Mouse (Mus musculus): ENCODE results near the gene Slc35g2. TPM values are rescaled to one million over a fixed set of nuclear protein-coding genes. Genes with fewer than 3 reads are reported as not detected.

Slc35g2 gene
- total RNA-seq, 1 experiment, result 2.1 TPM

DNA sequence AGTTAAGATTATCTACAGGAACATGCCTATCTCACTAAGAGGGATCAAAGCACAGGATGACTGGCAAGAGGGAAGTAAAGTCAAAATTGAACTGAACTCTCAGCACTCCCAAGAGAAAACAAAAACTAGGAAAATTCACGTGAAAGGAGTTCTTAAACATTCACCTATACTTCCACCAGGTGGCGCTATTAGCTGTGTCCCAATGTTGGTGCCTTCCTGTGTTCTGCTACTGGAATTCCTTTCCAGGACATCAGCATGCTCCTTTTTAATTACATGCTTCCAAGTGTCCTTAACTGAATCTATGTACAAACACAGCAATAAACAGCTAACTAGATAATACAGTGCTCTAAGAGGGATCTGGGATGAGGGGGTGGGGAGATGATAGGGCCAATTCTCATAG lies 50.3 kb downstream of the Slc35g2 start:
- Histone ChIP-seq H3K4me3 (ENCODE audit: insufficient read depth in 1 of 2, low read depth in 1 of 2, low read length in 2 of 2, poor library complexity in 1 of 2, severe bottlenecking in 1 of 2) (no peak overlapping the region), H3K9me3 (ENCODE audit: control insufficient read depth, insufficient read depth, low read depth, low read length) (0 out of 2 replicates have a peak, but pooled peaks cover 1% of the 10 kb centered on the region), H3K27ac (ENCODE audit: insufficient read depth, low read depth, low read length, poor library complexity, severe bottlenecking) (no peak overlapping the region), H3K36me3 (ENCODE audit: control insufficient read depth, insufficient read depth, low read length, poor library complexity, severe bottlenecking) (no peaks in the 10 kb centered on the region), H3K4me1 (ENCODE audit: control insufficient read depth in 2 of 2, insufficient read depth in 2 of 2, low read length in 2 of 2, poor library complexity in 1 of 2) (no peaks in the 10 kb centered on the region), H3K9ac (ENCODE audit: insufficient read depth, low read depth, low read length, poor library complexity, severe bottlenecking) (no peak overlapping the region; the same call in 1 of the 2 replicates)
- TF ChIP-seq ZNF384 (IDR thresholded peaks at IDR 0.05; ENCODE audit: low read depth, low read length), result no peak
- TF ChIP-seq ZC3H11A (IDR thresholded peaks at IDR 0.05; ENCODE audit: borderline replicate concordance, low read depth, low read length), result peak; percentile 53; the same call in 1 of the 2 replicates
- no peak for TF ChIP-seq HCFC1 (IDR thresholded peaks at IDR 0.05; ENCODE audit: borderline replicate concordance, insufficient read depth, low read length)
- TF ChIP-seq CHD2 (IDR thresholded peaks at IDR 0.05; ENCODE audit: low read depth, low read length), result no peak
- in situ Hi-C loops (cut with MboI; ENCODE audit: low sequenced_read_pairs in 2 of 2, unreplicated experiment in 2 of 2), result no loop called here
- peak; percentile 61 for DNase-seq (ENCODE audit: low read depth, low spot score)

DNA sequence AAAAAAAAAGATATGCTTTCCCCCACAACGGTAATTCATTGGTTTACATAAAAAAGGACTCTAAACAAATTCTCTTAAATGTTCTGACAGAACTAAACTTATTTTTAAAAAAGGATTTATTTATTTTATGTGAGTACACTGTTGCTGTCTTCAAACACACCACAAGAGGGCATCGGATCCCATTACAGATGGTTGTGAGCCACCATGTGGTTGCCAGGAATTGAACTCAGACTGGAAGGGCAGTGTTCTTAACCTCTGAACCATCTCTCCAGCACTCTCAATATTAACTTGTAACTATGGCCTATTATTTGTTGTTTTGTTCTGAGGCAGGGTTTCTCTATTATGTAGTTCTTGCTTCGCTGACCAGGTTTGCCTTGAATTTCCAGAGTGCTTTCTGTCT lies 50.9 kb downstream of the Slc35g2 start:
- Histone ChIP-seq H3K9me3 (ENCODE audit: control insufficient read depth, insufficient read depth, low read depth, low read length) (0 out of 2 replicates have a peak, but pooled peaks cover 1% of the 10 kb centered on the region), H3K36me3 (ENCODE audit: control insufficient read depth, insufficient read depth, low read length, poor library complexity, severe bottlenecking) (no peaks in the 10 kb centered on the region), H3K4me3 (ENCODE audit: insufficient read depth in 1 of 2, low read depth in 1 of 2, low read length in 2 of 2, poor library complexity in 1 of 2, severe bottlenecking in 1 of 2) (no peak overlapping the region), H3K27ac (ENCODE audit: insufficient read depth, low read depth, low read length, poor library complexity, severe bottlenecking) (no peak overlapping the region), H3K9ac (ENCODE audit: insufficient read depth, low read depth, low read length, poor library complexity, severe bottlenecking) (no peak overlapping the region), H3K4me1 (ENCODE audit: control insufficient read depth in 2 of 2, insufficient read depth in 2 of 2, low read length in 2 of 2, poor library complexity in 1 of 2) (no peaks in the 10 kb centered on the region)
- no peak for TF ChIP-seq ZNF384 (IDR thresholded peaks at IDR 0.05; ENCODE audit: low read depth, low read length)
- no peak for TF ChIP-seq CHD2 (IDR thresholded peaks at IDR 0.05; ENCODE audit: low read depth, low read length)
- no peak for TF ChIP-seq MAFK (IDR thresholded peaks at IDR 0.05; ENCODE audit: insufficient read depth, low read depth, low read length)
- TF ChIP-seq ZC3H11A (IDR thresholded peaks at IDR 0.05; ENCODE audit: borderline replicate concordance, low read depth, low read length), result no peak
- TF ChIP-seq HCFC1 (IDR thresholded peaks at IDR 0.05; ENCODE audit: borderline replicate concordance, insufficient read depth, low read length), result no peak
- DNase-seq (ENCODE audit: low read depth, low spot score), result no peak
- in situ Hi-C loops (cut with MboI; ENCODE audit: low sequenced_read_pairs in 2 of 2, unreplicated experiment in 2 of 2), result no loop called here

DNA sequence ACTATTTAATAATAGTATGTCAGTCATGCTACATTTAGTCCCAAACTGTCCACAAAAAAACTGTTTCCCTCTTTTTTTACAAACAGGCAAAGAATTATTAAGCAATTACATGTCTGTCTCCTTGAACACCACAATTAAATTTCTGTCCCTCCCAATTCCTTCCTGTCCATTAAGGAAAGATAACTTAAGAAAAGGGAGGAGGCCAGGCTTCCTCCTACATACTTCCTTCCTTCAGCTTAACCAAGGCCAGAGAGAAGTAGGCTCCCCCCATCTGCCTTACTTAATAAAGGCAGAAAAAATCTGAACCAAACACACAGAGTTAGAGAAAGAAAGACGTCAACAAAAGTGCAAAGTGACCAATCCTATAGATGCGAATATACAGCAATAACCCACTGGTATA lies 63.3 kb downstream of the Slc35g2 start:
- no peak for DNase-seq (ENCODE audit: low read depth, low spot score)
- TF ChIP-seq ZNF384 (IDR thresholded peaks at IDR 0.05; ENCODE audit: low read depth, low read length) (no peak), CHD2 (IDR thresholded peaks at IDR 0.05; ENCODE audit: low read depth, low read length) (no peak), HCFC1 (IDR thresholded peaks at IDR 0.05; ENCODE audit: borderline replicate concordance, insufficient read depth, low read length) (no peak), ZC3H11A (IDR thresholded peaks at IDR 0.05; ENCODE audit: borderline replicate concordance, low read depth, low read length) (no peak), MAFK (IDR thresholded peaks at IDR 0.05; ENCODE audit: insufficient read depth, low read depth, low read length) (no peak)

DNA sequence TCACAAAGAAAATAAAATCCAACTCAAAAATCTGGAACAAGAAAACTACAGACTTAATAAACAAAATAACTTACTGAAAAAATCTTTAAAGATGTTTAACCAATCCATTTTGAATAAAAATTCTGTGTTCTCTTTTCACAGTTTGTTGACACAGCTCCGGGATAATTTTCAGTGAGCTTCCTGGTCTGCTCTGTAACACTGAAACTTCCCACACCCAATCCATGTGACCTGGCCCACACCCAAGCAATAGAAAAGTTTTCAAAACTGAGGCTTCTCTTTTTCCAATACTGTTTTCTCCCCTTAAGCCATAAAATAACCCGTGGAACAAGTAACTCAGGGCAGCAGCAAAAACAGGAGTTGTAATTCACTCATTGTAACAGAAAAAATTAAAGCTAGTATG lies 64.2 kb downstream of the Slc35g2 start:
- no peak overlapping the region for H3K27ac ChIP-seq (ENCODE audit: insufficient read depth, low read depth, low read length, poor library complexity, severe bottlenecking)
- no peaks in the 10 kb centered on the region for H3K9me3 ChIP-seq (ENCODE audit: control insufficient read depth, insufficient read depth, low read depth, low read length)
- H3K4me3 ChIP-seq (ENCODE audit: insufficient read depth in 1 of 2, low read depth in 1 of 2, low read length in 2 of 2, poor library complexity in 1 of 2, severe bottlenecking in 1 of 2), result no peak overlapping the region
- H3K9ac ChIP-seq (ENCODE audit: insufficient read depth, low read depth, low read length, poor library complexity, severe bottlenecking), result no peak overlapping the region
- in situ Hi-C loops (cut with MboI; ENCODE audit: low sequenced_read_pairs in 2 of 2, unreplicated experiment in 2 of 2), result no loop called here
- TF ChIP-seq HCFC1 (IDR thresholded peaks at IDR 0.05; ENCODE audit: borderline replicate concordance, insufficient read depth, low read length) (no peak), ZNF384 (IDR thresholded peaks at IDR 0.05; ENCODE audit: low read depth, low read length) (no peak), CHD2 (IDR thresholded peaks at IDR 0.05; ENCODE audit: low read depth, low read length) (no peak), ZC3H11A (IDR thresholded peaks at IDR 0.05; ENCODE audit: borderline replicate concordance, low read depth, low read length) (no peak), MAFK (IDR thresholded peaks at IDR 0.05; ENCODE audit: insufficient read depth, low read depth, low read length) (no peak)
- no peak for DNase-seq (ENCODE audit: low read depth, low spot score)
- 0 out of 4 replicates have a peak, but pooled peaks cover 0 to 2% of the 10 kb centered on the region in 2 experiments for H3K4me1 ChIP-seq (ENCODE audit: control insufficient read depth in 2 of 2, insufficient read depth in 2 of 2, low read length in 2 of 2, poor library complexity in 1 of 2)
- H3K36me3 ChIP-seq (ENCODE audit: control insufficient read depth, insufficient read depth, low read length, poor library complexity, severe bottlenecking), result no peaks in the 10 kb centered on the region

More for the DNA sequence above, 63.3 kb downstream of the Slc35g2 start:
- no peaks in the 10 kb centered on the region for H3K36me3 ChIP-seq (ENCODE audit: control insufficient read depth, insufficient read depth, low read length, poor library complexity, severe bottlenecking)
- in situ Hi-C loops (cut with MboI; ENCODE audit: low sequenced_read_pairs in 2 of 2, unreplicated experiment in 2 of 2), result no loop called here
- H3K9me3 ChIP-seq (ENCODE audit: control insufficient read depth, insufficient read depth, low read depth, low read length), result no peaks in the 10 kb centered on the region
- H3K9ac ChIP-seq (ENCODE audit: insufficient read depth, low read depth, low read length, poor library complexity, severe bottlenecking), result no peak overlapping the region
- H3K4me3 ChIP-seq (ENCODE audit: insufficient read depth in 1 of 2, low read depth in 1 of 2, low read length in 2 of 2, poor library complexity in 1 of 2, severe bottlenecking in 1 of 2), result no peak overlapping the region
- H3K4me1 ChIP-seq (ENCODE audit: control insufficient read depth in 2 of 2, insufficient read depth in 2 of 2, low read length in 2 of 2, poor library complexity in 1 of 2), result 0 out of 4 replicates have a peak, but pooled peaks cover 0 to 2% of the 10 kb centered on the region in 2 experiments
- H3K27ac ChIP-seq (ENCODE audit: insufficient read depth, low read depth, low read length, poor library complexity, severe bottlenecking), result no peak overlapping the region

DNA sequence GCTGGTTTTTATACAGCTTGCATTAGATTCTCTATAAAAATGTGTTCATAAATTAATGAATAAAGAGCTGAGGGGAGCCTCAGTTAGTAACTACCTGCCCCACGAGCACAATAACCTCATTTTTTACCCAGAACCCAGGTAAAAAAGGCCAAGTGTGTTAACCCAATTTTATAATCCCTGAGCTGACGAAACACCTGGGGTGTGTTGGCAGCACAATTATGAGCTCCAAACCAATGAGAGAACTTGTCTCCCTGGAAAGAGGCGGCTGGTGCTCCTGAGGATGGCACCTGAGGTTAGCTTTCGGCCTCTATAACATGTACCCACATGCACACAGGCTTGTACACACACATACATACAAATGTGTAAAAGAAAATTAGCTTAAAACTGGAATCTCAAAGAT lies 65.4 kb downstream of the Slc35g2 start:
- Histone ChIP-seq H3K4me3 (ENCODE audit: insufficient read depth in 1 of 2, low read depth in 1 of 2, low read length in 2 of 2, poor library complexity in 1 of 2, severe bottlenecking in 1 of 2) (no peak overlapping the region), H3K27ac (ENCODE audit: insufficient read depth, low read depth, low read length, poor library complexity, severe bottlenecking) (no peak overlapping the region), H3K4me1 (ENCODE audit: control insufficient read depth in 2 of 2, insufficient read depth in 2 of 2, low read length in 2 of 2, poor library complexity in 1 of 2) (0 out of 4 replicates have a peak, but pooled peaks cover 0 to 2% of the 10 kb centered on the region in 2 experiments), H3K9me3 (ENCODE audit: control insufficient read depth, insufficient read depth, low read depth, low read length) (no peaks in the 10 kb centered on the region), H3K36me3 (ENCODE audit: control insufficient read depth, insufficient read depth, low read length, poor library complexity, severe bottlenecking) (no peaks in the 10 kb centered on the region), H3K9ac (ENCODE audit: insufficient read depth, low read depth, low read length, poor library complexity, severe bottlenecking) (no peak overlapping the region)
- no peak for TF ChIP-seq CHD2 (IDR thresholded peaks at IDR 0.05; ENCODE audit: low read depth, low read length)
- TF ChIP-seq MAFK (IDR thresholded peaks at IDR 0.05; ENCODE audit: insufficient read depth, low read depth, low read length), result no peak
- TF ChIP-seq HCFC1 (IDR thresholded peaks at IDR 0.05; ENCODE audit: borderline replicate concordance, insufficient read depth, low read length), result no peak
- TF ChIP-seq ZNF384 (IDR thresholded peaks at IDR 0.05; ENCODE audit: low read depth, low read length), result no peak
- in situ Hi-C loops (cut with MboI; ENCODE audit: low sequenced_read_pairs in 2 of 2, unreplicated experiment in 2 of 2), result no loop called here
- DNase-seq (ENCODE audit: low read depth, low spot score), result no peak

All from ES-E14 (cell line).